Mouse (Mus musculus) retina, postnatal 1 day (tissue): ENCODE results near the gene Rsg1.
A peak's percentile ranks its signal among the peaks of the same experiment; 100 is the strongest.

Experiments
- DNase-seq: peaks from one replicate; pipeline ENCODE4 v3.0.0-alpha.2; 2012

Gene Rsg1

GRCm38 (mm10) chr4:141213770-141214336, at the start of gene Rsg1:
Rsg1 (plus strand) TSS chr4:141213956.
- peak; percentile 96 for DNase-seq

DNA sequence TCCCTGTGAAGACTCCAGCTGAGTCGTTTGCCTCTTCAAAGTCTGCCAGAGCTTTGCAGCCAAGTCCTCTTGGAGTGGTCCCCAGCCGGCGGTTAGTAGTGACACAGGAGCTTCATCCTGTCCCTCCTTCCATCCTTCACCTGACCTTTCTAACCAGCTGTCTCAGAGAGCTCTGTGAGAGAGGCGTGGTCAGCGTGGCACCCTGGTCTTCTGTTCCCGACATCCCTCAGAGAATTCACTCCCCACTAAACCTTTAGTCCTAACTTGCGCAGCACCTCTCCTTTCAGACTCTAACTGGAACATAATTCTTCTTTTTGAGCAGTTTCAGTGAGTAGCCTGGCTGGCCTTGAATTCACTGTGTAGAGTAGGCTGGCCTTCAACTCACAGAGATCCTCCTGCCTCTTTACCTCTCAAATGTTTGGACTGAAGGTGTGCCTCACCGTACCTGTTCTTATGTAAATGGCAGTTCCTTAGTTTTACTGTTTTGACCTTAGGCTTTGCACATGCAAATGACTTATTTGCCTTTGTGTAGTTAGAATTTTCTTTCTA, 47.9 kb upstream of the Rsg1 start:
- DNase-seq = no peak

- DNase-seq = no peak
Measured at GRCm38 (mm10) chr4:141167156-141167555, 46.6 kb upstream of the Rsg1 start.

- no peak for DNase-seq
Measured at GRCm38 (mm10) chr4:141172121-141172520, 41.6 kb upstream of the Rsg1 start.

DNA sequence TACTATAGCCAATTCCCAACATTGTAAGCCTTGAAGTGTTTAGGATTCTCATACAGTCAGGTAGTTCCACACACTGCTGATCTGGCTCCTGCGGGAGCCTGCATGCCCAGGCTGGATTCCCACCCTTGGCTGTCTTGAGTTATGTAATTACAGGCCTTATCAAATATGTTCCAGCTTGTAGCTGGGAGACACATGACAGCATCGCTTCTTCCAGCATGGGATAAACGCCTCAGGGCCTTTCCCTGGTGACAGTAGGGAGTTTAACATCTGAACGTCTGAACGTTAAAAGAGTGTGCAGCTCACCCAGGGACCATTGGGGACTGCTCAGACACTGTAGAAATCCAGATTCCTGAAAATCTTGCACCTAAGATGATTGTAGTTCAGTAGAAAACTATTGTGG, 38.0 kb upstream of the Rsg1 start:
- DNase-seq = no peak

GRCm38 (mm10) chr4:141176328-141176838, 37.4 kb upstream of the Rsg1 start:
- no peak for DNase-seq

- DNase-seq = no peak
Measured at GRCm38 (mm10) chr4:141178500-141178899, 35.3 kb upstream of the Rsg1 start.

GRCm38 (mm10) chr4:141180831-141181230, 32.9 kb upstream of the Rsg1 start:
- no peak for DNase-seq

- DNase-seq = no peak
Measured at GRCm38 (mm10) chr4:141181981-141182380, 31.8 kb upstream of the Rsg1 start.

DNA sequence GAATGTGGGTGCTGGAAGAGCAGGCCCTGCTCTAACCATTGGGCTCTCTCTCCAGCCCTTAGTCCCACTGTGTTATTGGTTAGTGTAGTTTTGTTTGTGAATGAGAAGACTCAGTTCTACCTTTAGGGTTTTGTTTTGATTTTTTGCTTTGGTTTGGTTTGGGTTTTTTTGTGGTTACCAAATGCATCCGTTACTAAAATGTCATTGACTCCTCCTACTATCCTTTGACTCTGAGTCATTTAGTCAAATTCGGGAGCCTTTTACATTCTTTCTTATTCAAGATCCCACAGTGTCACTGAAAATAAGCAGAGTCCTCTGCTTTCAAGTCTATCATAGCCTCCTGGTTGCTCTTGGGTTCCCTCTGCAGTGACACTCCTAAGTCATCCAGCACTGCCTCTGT, 29.8 kb upstream of the Rsg1 start:
- DNase-seq = no peak

DNA sequence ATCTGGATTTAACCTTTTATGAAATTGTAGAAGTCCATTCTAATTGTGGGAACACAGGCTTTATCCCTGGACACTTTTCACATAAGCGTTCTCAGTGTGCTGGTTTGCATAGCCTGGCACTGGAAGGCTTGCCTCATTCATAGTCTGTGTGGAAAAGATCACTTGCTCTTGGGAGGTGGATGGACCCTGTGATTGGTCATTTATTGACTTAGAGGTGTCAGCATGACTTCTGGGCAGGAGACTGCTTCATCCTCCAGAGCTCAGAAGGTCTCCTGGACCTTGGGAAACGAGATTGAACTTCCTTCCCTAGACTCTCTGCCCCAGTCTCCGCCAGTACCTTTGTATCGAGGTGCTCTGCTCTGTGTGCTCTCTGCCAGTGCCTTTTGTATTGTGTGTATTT, 29.3 kb upstream of the Rsg1 start:
- no peak for DNase-seq

DNA sequence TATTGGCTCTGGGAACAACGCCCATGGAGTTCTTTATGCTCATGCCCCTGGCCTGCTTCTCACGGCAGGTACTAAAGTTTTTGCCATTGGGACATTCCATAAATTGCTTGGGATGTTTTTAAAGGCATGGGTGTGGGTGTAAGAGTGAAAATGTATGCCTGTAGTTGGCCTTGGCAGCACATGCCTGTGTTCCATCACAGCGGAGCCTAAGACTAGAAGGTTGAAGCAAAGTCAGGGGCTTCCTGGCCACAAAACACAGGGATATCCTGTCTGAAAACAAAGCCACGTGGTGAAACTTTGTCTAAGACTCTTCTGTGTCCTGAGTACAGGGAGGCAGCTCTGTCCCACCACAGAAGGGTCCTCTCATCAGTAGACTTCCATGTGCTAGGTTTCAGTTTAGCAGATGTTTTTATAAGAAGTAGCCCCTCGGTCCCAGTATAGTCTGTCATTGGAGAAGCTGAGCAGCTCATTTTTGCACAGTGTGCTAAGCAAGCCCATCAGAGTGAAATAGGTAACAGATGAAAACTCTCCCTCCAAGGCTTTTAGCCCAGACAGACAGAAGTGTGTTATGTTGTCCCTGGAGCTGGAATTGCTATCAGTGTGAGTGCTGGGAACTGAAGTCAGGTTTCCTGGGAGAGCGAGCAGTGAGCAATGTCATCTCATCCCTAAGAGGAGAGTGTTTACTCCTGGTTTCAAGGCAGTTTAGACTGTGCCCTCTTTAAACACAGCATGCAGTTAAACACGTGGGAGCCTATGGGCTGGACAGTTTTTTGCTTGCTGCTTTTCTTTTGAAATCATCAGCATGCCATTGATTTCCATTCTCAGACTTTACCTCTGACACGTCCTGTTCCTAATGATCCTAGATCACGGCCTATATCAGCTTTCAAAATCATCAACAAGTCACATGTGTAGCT, 26.6 kb upstream of the Rsg1 start:
- no peak for DNase-seq

DNA sequence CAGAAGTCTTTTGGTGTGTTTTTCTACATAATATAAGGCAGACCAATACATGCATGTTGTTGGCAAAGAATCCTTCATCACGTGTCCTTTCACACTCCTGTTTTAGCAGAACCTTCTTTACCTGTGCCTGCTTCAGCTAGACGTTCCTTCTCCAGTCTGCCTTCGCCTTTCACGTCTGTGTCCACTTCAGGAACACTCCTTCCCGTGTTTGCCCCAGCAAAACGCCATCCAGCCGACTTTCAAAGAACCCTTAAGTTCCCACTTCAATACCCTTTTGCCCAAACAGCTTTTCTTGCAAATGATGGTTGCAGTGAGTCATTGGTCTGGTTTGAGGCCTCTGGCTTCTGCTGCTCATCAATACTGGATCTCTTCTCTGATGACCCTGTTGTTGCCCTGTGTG, 22.5 kb upstream of the Rsg1 start:
- DNase-seq = no peak

- DNase-seq = no peak
Measured at GRCm38 (mm10) chr4:141194553-141194952, 19.2 kb upstream of the Rsg1 start.

DNA sequence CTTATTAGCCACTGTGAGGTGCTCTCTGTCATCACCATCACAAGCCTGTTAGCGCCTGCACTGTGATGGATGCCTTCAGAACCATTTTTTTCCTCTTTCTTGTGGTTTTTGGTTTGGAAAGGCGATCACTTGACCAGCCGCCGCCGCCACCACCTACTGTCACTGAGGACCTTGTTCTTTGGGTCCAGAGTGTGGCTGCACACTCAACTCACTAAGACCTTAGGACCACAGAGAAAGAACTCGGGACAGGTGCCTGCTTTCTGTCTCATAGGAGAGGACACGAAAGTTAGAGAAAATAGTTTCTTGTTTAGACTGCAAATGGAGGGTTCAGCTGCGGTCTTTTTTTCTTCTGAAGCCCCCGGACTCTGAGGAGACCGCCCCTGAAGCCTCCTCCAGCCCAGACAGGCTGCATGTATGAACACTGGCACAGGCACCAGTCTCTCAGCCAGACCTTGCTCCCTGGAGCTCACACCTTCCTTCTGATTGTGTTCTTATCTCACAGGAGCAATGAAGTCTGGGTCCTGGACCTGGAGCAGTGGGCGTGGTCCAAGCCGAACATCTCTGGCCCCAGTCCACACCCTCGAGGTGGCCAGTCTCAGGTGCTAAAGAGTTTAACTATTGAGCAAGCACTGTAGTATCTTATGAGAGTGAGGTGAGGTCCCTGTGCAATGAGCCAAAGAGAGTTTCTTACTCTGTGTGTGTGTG, 16.6 kb upstream of the Rsg1 start:
- DNase-seq = no peak

- no peak for DNase-seq
Measured at GRCm38 (mm10) chr4:141197686-141198035, 16.1 kb upstream of the Rsg1 start.

DNA sequence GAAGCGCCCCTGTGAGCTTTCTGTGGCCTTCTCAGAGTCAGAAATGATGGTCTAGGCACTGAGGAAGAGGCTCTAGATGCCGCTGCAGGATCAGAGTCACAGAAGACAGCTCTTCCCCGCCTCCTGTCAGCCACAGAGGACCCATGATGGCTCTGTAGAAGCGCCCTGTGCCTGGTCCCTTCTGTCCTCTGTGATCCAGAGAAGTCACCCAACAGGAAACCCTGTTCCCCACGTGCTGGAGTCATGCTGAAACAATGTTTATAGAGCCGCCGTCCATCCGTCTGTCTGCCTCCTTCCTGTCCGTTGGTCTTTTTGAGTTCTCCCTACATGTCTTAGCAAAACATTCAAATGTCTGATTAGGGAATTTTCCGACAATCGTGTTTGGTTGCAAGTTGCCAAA, 12.8 kb upstream of the Rsg1 start:
- DNase-seq = no peak

DNA sequence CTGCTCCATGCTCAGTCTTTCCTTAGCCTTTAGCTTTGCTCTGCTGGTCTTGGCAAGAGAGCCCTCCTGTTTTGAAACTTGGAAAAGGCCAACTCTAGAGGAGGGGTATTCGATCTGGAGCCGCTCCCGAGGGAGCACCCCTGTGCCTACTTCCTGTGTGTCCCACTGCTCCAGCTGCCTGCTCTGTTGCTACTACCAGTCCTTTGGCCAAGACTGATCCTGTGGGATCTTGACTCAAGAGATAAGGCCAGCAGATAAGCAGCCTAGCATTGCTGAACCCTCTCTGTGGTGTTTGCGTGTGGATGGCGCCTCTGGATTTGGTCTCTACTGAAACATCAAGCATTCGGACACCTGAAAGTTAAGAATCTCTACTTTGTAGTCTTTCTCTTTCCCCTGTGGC, 11.6 kb upstream of the Rsg1 start:
- DNase-seq = no peak

GRCm38 (mm10) chr4:141204580-141205061, 9.1 kb upstream of the Rsg1 start:
- DNase-seq = peak; percentile 27

GRCm38 (mm10) chr4:141207081-141207480, 6.7 kb upstream of the Rsg1 start:
- DNase-seq = no peak

DNA sequence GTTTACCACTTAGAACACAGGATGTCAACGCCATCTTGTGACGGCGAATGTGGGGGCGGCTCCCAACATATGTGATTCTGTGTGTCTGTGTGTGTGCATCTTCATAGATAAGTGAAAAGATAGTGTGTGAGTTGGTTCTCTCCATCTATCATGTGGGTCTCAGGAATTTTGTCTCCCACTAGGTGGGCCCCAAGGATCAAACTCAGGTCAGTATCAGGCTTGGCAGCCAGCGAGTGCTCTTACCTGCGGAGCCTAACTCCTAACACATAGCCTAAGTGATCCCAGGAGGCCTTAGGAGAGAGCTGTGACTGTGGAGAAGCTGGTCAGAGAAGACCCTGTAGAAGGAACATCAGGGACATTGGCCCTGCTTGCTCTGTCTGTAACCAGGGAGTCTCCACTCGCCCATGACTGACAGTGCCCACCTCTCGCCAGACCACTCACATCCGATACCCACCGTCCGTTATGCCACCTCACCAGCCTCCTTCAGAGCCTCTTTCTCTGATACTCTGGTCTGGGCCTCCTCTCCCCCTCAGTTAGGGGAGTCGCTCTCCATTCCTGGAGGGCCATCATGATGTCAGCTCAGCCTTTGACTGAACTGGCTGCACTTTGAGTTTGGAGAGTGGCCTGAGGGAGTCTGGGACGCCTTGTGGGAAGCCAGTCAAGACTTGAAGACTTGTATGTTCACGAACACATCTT, 3.1 kb upstream of the Rsg1 start:
- DNase-seq = peak; percentile 43

DNA sequence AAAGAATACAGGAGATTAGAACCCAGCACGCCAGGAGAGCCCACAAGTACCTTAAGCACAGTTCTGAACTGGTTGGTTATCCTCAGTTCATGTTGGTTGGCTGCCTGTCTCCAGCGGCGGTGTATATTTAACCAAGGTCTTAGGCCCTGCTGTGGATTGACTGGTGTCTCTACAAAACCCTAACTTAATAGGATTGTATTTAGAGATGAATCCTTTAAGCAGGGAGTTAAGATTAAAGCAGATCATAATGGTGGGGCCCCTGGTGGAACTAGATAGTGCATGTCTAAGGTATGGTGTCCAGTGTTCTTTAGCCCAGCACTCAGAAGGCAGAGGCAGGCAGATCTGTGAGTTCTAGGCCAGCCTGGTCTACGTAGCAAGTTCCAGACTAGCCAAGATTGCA, 2.1 kb upstream of the Rsg1 start:
- DNase-seq = peak; percentile 64

DNA sequence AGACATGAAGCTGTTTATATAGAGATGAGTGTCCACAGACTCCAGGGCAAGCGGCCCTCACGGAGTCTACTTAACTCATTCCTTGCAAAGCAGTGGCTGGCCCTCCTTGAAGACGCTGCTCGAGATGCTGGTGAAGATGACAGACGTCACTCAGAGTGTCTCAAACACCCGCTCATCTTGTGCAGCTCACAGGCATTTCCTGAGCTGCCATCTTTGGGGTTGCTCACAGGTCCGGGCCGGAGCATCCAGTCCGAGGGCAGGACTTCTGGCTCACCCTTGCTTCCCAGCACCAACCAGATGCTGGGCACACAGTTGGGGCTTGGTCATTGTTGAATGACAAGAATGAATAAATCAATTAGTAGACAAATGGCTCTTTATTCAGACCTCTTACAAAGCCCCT, 864 bp upstream of the Rsg1 start:
- no peak for DNase-seq
